Mouse (Mus musculus): ENCODE measurements at regions not wholly inside any gene's neighbourhood (a gene's known extent, or its start where the extent isn't known, plus 50 kb on each side); places are given as distances from the start of the nearest gene placed in this dataset.

GRCm38 (mm10) chr4:148744053-148744452 lies 60.2 kb upstream of the Casz1 start:
- H3K27ac ChIP-seq (ENCODE audit: low read length), result no peak overlapping the region
- no peaks in the 10 kb centered on the region for H3K9me3 ChIP-seq (ENCODE audit: low read length)
- H3K4me2 ChIP-seq (replicated peaks; ENCODE audit: low read depth, low read length), result no peak overlapping the region
- ATAC-seq (ENCODE audit: low FRiP score, low TSS enrichment), result no peak
- WGBS, result 55% methylated on average over 8 of the region's 8 CpGs
- no peak overlapping the region for H3K9ac ChIP-seq (replicated peaks; ENCODE audit: low read length)
- H3K4me1 ChIP-seq (ENCODE audit: insufficient read depth, low read length), result peaks cover 16% of the 10 kb centered on the region
- 0 out of 2 replicates have a peak, but pooled peaks cover 8% of the 10 kb centered on the region for H3K27me3 ChIP-seq (ENCODE audit: insufficient read depth, low read length)
- H3K36me3 ChIP-seq (ENCODE audit: insufficient read depth, low read length), result no peaks in the 10 kb centered on the region
- no peak overlapping the region for H3K4me3 ChIP-seq (ENCODE audit: low read length)

- no peak overlapping the region for H3K9ac ChIP-seq (replicated peaks; ENCODE audit: low read length)
- no peaks in the 10 kb centered on the region for H3K9me3 ChIP-seq (ENCODE audit: low read length)
- H3K4me3 ChIP-seq (ENCODE audit: low read length), result no peak overlapping the region
- no peak overlapping the region for H3K4me2 ChIP-seq (replicated peaks; ENCODE audit: low read depth, low read length)
- WGBS, result 44% methylated on average over 23 of the region's 23 CpGs
- no peaks in the 10 kb centered on the region for H3K36me3 ChIP-seq (ENCODE audit: insufficient read depth, low read length)
- no peak overlapping the region for H3K27ac ChIP-seq (ENCODE audit: low read length)
- peaks cover 12% of the 10 kb centered on the region; the same call in 1 of the 2 replicates for H3K4me1 ChIP-seq (ENCODE audit: insufficient read depth, low read length)
- H3K27me3 ChIP-seq (ENCODE audit: insufficient read depth, low read length), result peaks cover 8% of the 10 kb centered on the region; the same call in 1 of the 2 replicates
- no peak for ATAC-seq (ENCODE audit: low FRiP score, low TSS enrichment)
These were observed 57.5 kb upstream of the Casz1 start for GRCm38 (mm10) chr4:148746460-148747314.

- WGBS, result 77% methylated on average over 7 of the region's 7 CpGs
- Histone ChIP-seq H3K9ac (replicated peaks; ENCODE audit: low read length) (no peak overlapping the region), H3K36me3 (ENCODE audit: insufficient read depth, low read length) (no peaks in the 10 kb centered on the region)
These were observed 56.9 kb upstream of the Casz1 start for GRCm38 (mm10) chr4:148747315-148747644.

GRCm38 (mm10) chr4:148750030-148750429 lies 54.2 kb upstream of the Casz1 start:
- WGBS, result 85% methylated on average over 10 of the region's 10 CpGs
- Histone ChIP-seq H3K27me3 (ENCODE audit: insufficient read depth, low read length) (peaks cover 4% of the 10 kb centered on the region; the same call in 1 of the 2 replicates), H3K9me3 (ENCODE audit: low read length) (no peaks in the 10 kb centered on the region), H3K4me1 (ENCODE audit: insufficient read depth, low read length) (peaks cover 6% of the 10 kb centered on the region; the same call in 1 of the 2 replicates), H3K4me3 (ENCODE audit: low read length) (no peak overlapping the region), H3K27ac (ENCODE audit: low read length) (no peak overlapping the region), H3K9ac (replicated peaks; ENCODE audit: low read length) (no peak overlapping the region), H3K4me2 (replicated peaks; ENCODE audit: low read depth, low read length) (no peak overlapping the region), H3K36me3 (ENCODE audit: insufficient read depth, low read length) (no peaks in the 10 kb centered on the region)
- ATAC-seq (ENCODE audit: low FRiP score, low TSS enrichment), result no peak

More at GRCm38 (mm10) chr4:148747315-148747644, 56.9 kb upstream of the Casz1 start:
- ATAC-seq (ENCODE audit: low FRiP score, low TSS enrichment), result no peak
- H3K4me1 ChIP-seq (ENCODE audit: insufficient read depth, low read length), result peaks cover 12% of the 10 kb centered on the region; the same call in 1 of the 2 replicates
- no peak overlapping the region for H3K4me2 ChIP-seq (replicated peaks; ENCODE audit: low read depth, low read length)
- H3K27ac ChIP-seq (ENCODE audit: low read length), result no peak overlapping the region
- H3K27me3 ChIP-seq (ENCODE audit: insufficient read depth, low read length), result peaks cover 8% of the 10 kb centered on the region; the same call in 1 of the 2 replicates
- no peak overlapping the region for H3K4me3 ChIP-seq (ENCODE audit: low read length)
- no peaks in the 10 kb centered on the region for H3K9me3 ChIP-seq (ENCODE audit: low read length)

GRCm38 (mm10) chr4:148751591-148751990 lies 52.6 kb upstream of the Casz1 start:
- Histone ChIP-seq H3K9ac (replicated peaks; ENCODE audit: low read length) (no peak overlapping the region), H3K4me3 (ENCODE audit: low read length) (no peak overlapping the region), H3K4me2 (replicated peaks; ENCODE audit: low read depth, low read length) (no peak overlapping the region), H3K27ac (ENCODE audit: low read length) (no peak overlapping the region), H3K9me3 (ENCODE audit: low read length) (no peaks in the 10 kb centered on the region), H3K36me3 (ENCODE audit: insufficient read depth, low read length) (no peaks in the 10 kb centered on the region), H3K27me3 (ENCODE audit: insufficient read depth, low read length) (peaks cover 4% of the 10 kb centered on the region; the same call in 1 of the 2 replicates), H3K4me1 (ENCODE audit: insufficient read depth, low read length) (no peaks in the 10 kb centered on the region)
- 53% methylated on average over 7 of the region's 7 CpGs for WGBS
- ATAC-seq (ENCODE audit: low FRiP score, low TSS enrichment), result no peak

- H3K9me3 ChIP-seq (ENCODE audit: low read length), result no peaks in the 10 kb centered on the region
- 75% methylated on average over 14 of the region's 14 CpGs for WGBS
These were observed 51.7 kb upstream of the Casz1 start for GRCm38 (mm10) chr4:148752360-148753093.

GRCm38 (mm10) chr4:148753143-148753798 lies 51.0 kb upstream of the Casz1 start:
- no peak overlapping the region for H3K27ac ChIP-seq (ENCODE audit: low read length)
- no peak overlapping the region for H3K4me2 ChIP-seq (replicated peaks; ENCODE audit: low read depth, low read length)
- H3K4me1 ChIP-seq (ENCODE audit: insufficient read depth, low read length), result no peaks in the 10 kb centered on the region
- H3K36me3 ChIP-seq (ENCODE audit: insufficient read depth, low read length), result no peaks in the 10 kb centered on the region
- H3K9ac ChIP-seq (replicated peaks; ENCODE audit: low read length), result no peak overlapping the region
- 52% methylated on average over 17 of the region's 17 CpGs for WGBS
- ATAC-seq (ENCODE audit: low FRiP score, low TSS enrichment), result no peak
- no peaks in the 10 kb centered on the region for H3K9me3 ChIP-seq (ENCODE audit: low read length)
- H3K4me3 ChIP-seq (ENCODE audit: low read length), result no peak overlapping the region
- H3K27me3 ChIP-seq (ENCODE audit: insufficient read depth, low read length), result no peaks in the 10 kb centered on the region; the same call in 1 of the 2 replicates

More at GRCm38 (mm10) chr4:148752360-148753093, 51.7 kb upstream of the Casz1 start:
- no peak for ATAC-seq (ENCODE audit: low FRiP score, low TSS enrichment)
- H3K27me3 ChIP-seq (ENCODE audit: insufficient read depth, low read length), result peaks cover under 1% of the 10 kb centered on the region; the same call in 1 of the 2 replicates
- no peaks in the 10 kb centered on the region for H3K36me3 ChIP-seq (ENCODE audit: insufficient read depth, low read length)
- H3K27ac ChIP-seq (ENCODE audit: low read length), result no peak overlapping the region
- no peaks in the 10 kb centered on the region for H3K4me1 ChIP-seq (ENCODE audit: insufficient read depth, low read length)
- H3K9ac ChIP-seq (replicated peaks; ENCODE audit: low read length), result no peak overlapping the region
- no peak overlapping the region for H3K4me2 ChIP-seq (replicated peaks; ENCODE audit: low read depth, low read length)
- H3K4me3 ChIP-seq (ENCODE audit: low read length), result no peak overlapping the region

- no peak overlapping the region for H3K4me3 ChIP-seq (ENCODE audit: low read length)
- ATAC-seq (ENCODE audit: low FRiP score, low TSS enrichment), result no peak
- no peaks in the 10 kb centered on the region for H3K36me3 ChIP-seq (ENCODE audit: insufficient read depth, low read length)
- no peaks in the 10 kb centered on the region for H3K9me3 ChIP-seq (ENCODE audit: low read length)
- no peaks in the 10 kb centered on the region; the same call in 1 of the 2 replicates for H3K27me3 ChIP-seq (ENCODE audit: insufficient read depth, low read length)
- no peak overlapping the region for H3K9ac ChIP-seq (replicated peaks; ENCODE audit: low read length)
- WGBS, result 87% methylated on average over 8 of the region's 8 CpGs
- H3K4me2 ChIP-seq (replicated peaks; ENCODE audit: low read depth, low read length), result no peak overlapping the region
- H3K4me1 ChIP-seq (ENCODE audit: insufficient read depth, low read length), result no peaks in the 10 kb centered on the region
- no peak overlapping the region for H3K27ac ChIP-seq (ENCODE audit: low read length)
These were observed 50.4 kb upstream of the Casz1 start for GRCm38 (mm10) chr4:148753849-148754248.
